Mouse (Mus musculus) stomach, postnatal 0 days (tissue): ENCODE measurements around the gene Stat1. TPM values are rescaled to one million over a fixed set of nuclear protein-coding genes. Genes with fewer than 3 reads are reported as not detected.
A peak's percentile ranks its signal among the peaks of the same experiment; 100 is the strongest.

Source experiments
- ATAC-seq: fragments of 200-750 bp; cut with Nextera tagmentation; 2 replicates; pipeline ENCODE4 v1.8.0; 2017; ENCODE audit not compliant: low FRiP score, low TSS enrichment
- DNase-seq: peaks from one replicate; pipeline ENCODE4 v3.0.0-alpha.2; 2016; ENCODE audit warnings: low spot score
- H3K27ac ChIP-seq: fragments of 300-500 bp; sonication (generic); replicated peaks from 2 replicates; pipeline ENCODE4 v1.5.1; 2014; ENCODE audit warnings: mild to moderate bottlenecking, control low read depth
- H3K27me3 ChIP-seq: fragments of 300-500 bp; sonication (generic); 2 replicates; pipeline ENCODE4 v1.6.1; 2014; ENCODE audit warnings: low read length; ENCODE audit not compliant: control insufficient read depth, insufficient read depth
- H3K36me3 ChIP-seq: fragments of 300-500 bp; sonication (generic); 2 replicates; pipeline ENCODE4 v1.6.1; 2014; ENCODE audit warnings: low read length, mixed read lengths; ENCODE audit not compliant: control insufficient read depth, insufficient read depth
- H3K4me1 ChIP-seq: fragments of 300-500 bp; sonication (generic); replicated peaks from 2 replicates; pipeline ENCODE4 v1.6.1; 2014; ENCODE audit warnings: antibody characterized with exemption; ENCODE audit not compliant: control insufficient read depth, insufficient read depth
- H3K4me2 ChIP-seq: fragments of 300-500 bp; sonication (generic); replicated peaks from 2 replicates; pipeline ENCODE4 v1.6.1; 2014; ENCODE audit warnings: low read depth, mild to moderate bottlenecking, control low read depth, moderate library complexity
- H3K4me3 ChIP-seq: fragments of 300-500 bp; sonication (generic); 2 replicates; pipeline ENCODE4 v1.5.1; 2014; ENCODE audit warnings: low read depth, low read length, control low read depth
- H3K9ac ChIP-seq: fragments of 300-500 bp; sonication (generic); 2 replicates; pipeline ENCODE4 v1.6.1; 2014; ENCODE audit warnings: mild to moderate bottlenecking, low read length, control low read depth, mixed read lengths
- H3K9me3 ChIP-seq: fragments of 300-500 bp; sonication (generic); 2 replicates; pipeline ENCODE4 v1.6.1; 2016; ENCODE audit warnings: low read length; ENCODE audit not compliant: control insufficient read depth
- CTCF ChIP-seq: IDR thresholded peaks from 2 replicates; pipeline ENCODE4 v1.5.1; 2016; ENCODE audit warnings: antibody characterized with exemption, low read depth, mild to moderate bottlenecking, moderate library complexity
- EP300 ChIP-seq: optimal IDR thresholded peaks from 2 replicates; pipeline ENCODE3; 2016; ENCODE audit warnings: antibody characterized with exemption
- WGBS: fragments of 180-500 bp; shearing (Covaris S2); extraction: QIAGEN DNeasy Blood & Tissue Kit; methylation state at CpG from one replicate; pipeline ENCODE4 v1.1.7; 2014; 5-methylcytosine and 5-hydroxymethylcytosine counted together
- polyA plus RNA-seq: library from polyadenylated mRNA; unstranded; fragments of >200 nt; fragmentation: Nextera tagmentation; extraction: Ambion mirVana; gene quantifications from 2 replicates; pipeline ENCODE4 v1.2.1, GENCODE M21; 2015

Gene Stat1
- polyA plus RNA-seq, 1 experiment from 2014 or later: 22.2 TPM

GRCm38 (mm10) chr1:52098618-52099232 is 20.5 kb upstream of the Stat1 start:
- WGBS: 76% methylated on average over 3 of the region's 3 CpGs
- TF ChIP-seq EP300 (no peak), CTCF (peak; percentile 88)
- H3K36me3 ChIP-seq: no peaks in the 10 kb centered on the region
- H3K27me3 ChIP-seq: no peaks in the 10 kb centered on the region
- H3K9me3 ChIP-seq: no peaks in the 10 kb centered on the region
- ATAC-seq: no peak
- H3K9ac ChIP-seq: no peak overlapping the region
- no peaks in the 10 kb centered on the region for H3K4me1 ChIP-seq
- H3K4me2 ChIP-seq: no peak overlapping the region
- H3K27ac ChIP-seq: no peak overlapping the region
- DNase-seq: peak; percentile 29
- no peak overlapping the region for H3K4me3 ChIP-seq

- no peaks in the 10 kb centered on the region for H3K27me3 ChIP-seq
- H3K27ac ChIP-seq: no peak overlapping the region
- no peak overlapping the region for H3K4me3 ChIP-seq
- no peaks in the 10 kb centered on the region for H3K9me3 ChIP-seq
- no peaks in the 10 kb centered on the region for H3K36me3 ChIP-seq
- no peak overlapping the region for H3K4me2 ChIP-seq
- no peak for DNase-seq
- no peak for ATAC-seq
- peak; percentile 60 for TF ChIP-seq CTCF
- no peak for TF ChIP-seq EP300
- no peaks in the 10 kb centered on the region for H3K4me1 ChIP-seq
- WGBS: 70% methylated on average over 6 of the region's 6 CpGs
- H3K9ac ChIP-seq: no peak overlapping the region
Observed at GRCm38 (mm10) chr1:52100496-52100895, 18.7 kb upstream of the Stat1 start.

GRCm38 (mm10) chr1:52102795-52103194 is 16.4 kb upstream of the Stat1 start:
- 64% methylated on average over 8 of the region's 8 CpGs for WGBS

GRCm38 (mm10) chr1:52107206-52107605 is 12.0 kb upstream of the Stat1 start:
- TF ChIP-seq CTCF (no peak), EP300 (no peak)
- DNase-seq: no peak
- 67% methylated on average over 11 of the region's 11 CpGs for WGBS
- no peaks in the 10 kb centered on the region for H3K4me1 ChIP-seq
- no peaks in the 10 kb centered on the region for H3K36me3 ChIP-seq
- no peaks in the 10 kb centered on the region for H3K27me3 ChIP-seq
- no peak overlapping the region for H3K4me3 ChIP-seq
- no peak overlapping the region for H3K4me2 ChIP-seq
- no peak overlapping the region for H3K9ac ChIP-seq
- no peak for ATAC-seq
- no peak overlapping the region for H3K27ac ChIP-seq
- H3K9me3 ChIP-seq: no peaks in the 10 kb centered on the region

More at GRCm38 (mm10) chr1:52102795-52103194, 16.4 kb upstream of the Stat1 start:
- Histone ChIP-seq H3K4me1 (no peaks in the 10 kb centered on the region), H3K4me2 (no peak overlapping the region), H3K9ac (no peak overlapping the region), H3K27ac (no peak overlapping the region), H3K9me3 (no peaks in the 10 kb centered on the region), H3K27me3 (no peaks in the 10 kb centered on the region), H3K4me3 (no peak overlapping the region), H3K36me3 (no peaks in the 10 kb centered on the region)
- TF ChIP-seq EP300: no peak
- TF ChIP-seq CTCF: no peak
- ATAC-seq (no peak), DNase-seq (no peak)

DNA sequence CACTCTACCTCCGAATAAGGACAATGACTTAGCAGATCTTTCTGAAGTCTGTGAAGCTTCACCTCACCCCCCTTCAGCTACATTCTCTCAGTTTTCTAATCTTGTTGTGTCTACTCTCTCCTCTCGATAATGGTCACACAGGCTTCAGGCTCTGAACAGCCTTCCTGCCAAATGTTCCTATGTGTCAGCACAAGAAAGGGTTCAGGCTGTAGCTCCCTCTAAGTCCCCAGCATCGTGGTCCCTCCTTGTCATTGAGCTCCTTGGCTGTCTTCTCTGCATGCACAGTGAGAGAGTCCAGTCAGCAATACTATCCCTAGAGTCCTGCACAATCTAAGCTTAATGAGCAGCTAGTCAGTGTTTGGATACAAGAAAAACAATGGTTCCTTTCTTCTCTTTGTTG is 8.0 kb upstream of the Stat1 start:
- no peak for DNase-seq
- Histone ChIP-seq H3K4me3 (no peak overlapping the region), H3K27me3 (no peaks in the 10 kb centered on the region), H3K4me2 (no peak overlapping the region), H3K9me3 (no peaks in the 10 kb centered on the region), H3K9ac (no peak overlapping the region), H3K4me1 (no peaks in the 10 kb centered on the region; the same call in 1 of the 2 replicates), H3K36me3 (no peaks in the 10 kb centered on the region), H3K27ac (no peak overlapping the region)
- no peak for ATAC-seq
- TF ChIP-seq EP300: no peak
- WGBS: 63% methylated on average over 3 of the region's 3 CpGs

DNA sequence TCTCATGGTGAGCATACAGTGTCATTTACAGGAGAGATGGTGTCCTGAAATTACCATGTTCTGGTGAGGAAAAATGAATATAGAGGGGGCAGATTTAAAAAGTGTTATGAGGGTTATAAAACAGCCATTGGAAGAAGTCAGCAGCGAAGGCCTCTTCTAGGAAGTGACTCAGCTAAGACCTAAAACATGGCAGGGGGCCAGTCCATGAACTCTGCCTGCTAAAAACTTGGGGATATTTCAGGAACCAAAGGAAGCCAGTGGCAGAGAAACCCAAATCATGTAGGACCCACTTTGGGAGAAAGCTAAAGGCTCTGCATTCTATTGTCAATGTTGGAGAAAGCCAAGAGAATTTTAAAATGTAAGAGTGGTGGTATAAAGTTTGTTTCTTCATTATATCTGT is 6.9 kb upstream of the Stat1 start:
- no peaks in the 10 kb centered on the region for H3K27me3 ChIP-seq
- no peak for ATAC-seq
- no peak overlapping the region for H3K9ac ChIP-seq
- no peak overlapping the region for H3K4me2 ChIP-seq
- DNase-seq: no peak
- no peaks in the 10 kb centered on the region for H3K9me3 ChIP-seq
- no peaks in the 10 kb centered on the region for H3K36me3 ChIP-seq
- no peak for TF ChIP-seq CTCF
- no peak for TF ChIP-seq EP300
- no peak overlapping the region for H3K4me3 ChIP-seq
- no peak overlapping the region for H3K27ac ChIP-seq
- 54% methylated on average over 1 of the region's 1 CpGs for WGBS
- H3K4me1 ChIP-seq: no peaks in the 10 kb centered on the region; the same call in 1 of the 2 replicates
